Mouse (Mus musculus): Measurements from ENCODE around the gene Nadsyn1.

GRCm38 (mm10) chr7:143752056-143752455 is 70.6 kb downstream of the Nadsyn1 start:
- TF ChIP-seq CTCF (IDR thresholded peaks at IDR 0.05; ENCODE audit: low read depth), result no peak
- no peak for TF ChIP-seq EP300 (optimal IDR thresholded peaks at IDR 0.05)
